Mouse (Mus musculus) CD4-positive helper T cell, adult 2 months (primary cell): ENCODE results near the gene Kap.
A peak's percentile ranks its signal among the peaks of the same experiment; 100 is the strongest.
"Not testable (repeated sequence)": the region's sequence is repeated elsewhere in the genome, so short reads cannot be mapped to it uniquely, and the experiment has no call there.

Source experiments
- DNase-seq: peaks from one replicate; pipeline ENCODE4 v3.0.0-alpha.2; 2012; ENCODE audit warnings: low read depth, missing footprints, low spot score

The Kap gene

DNA sequence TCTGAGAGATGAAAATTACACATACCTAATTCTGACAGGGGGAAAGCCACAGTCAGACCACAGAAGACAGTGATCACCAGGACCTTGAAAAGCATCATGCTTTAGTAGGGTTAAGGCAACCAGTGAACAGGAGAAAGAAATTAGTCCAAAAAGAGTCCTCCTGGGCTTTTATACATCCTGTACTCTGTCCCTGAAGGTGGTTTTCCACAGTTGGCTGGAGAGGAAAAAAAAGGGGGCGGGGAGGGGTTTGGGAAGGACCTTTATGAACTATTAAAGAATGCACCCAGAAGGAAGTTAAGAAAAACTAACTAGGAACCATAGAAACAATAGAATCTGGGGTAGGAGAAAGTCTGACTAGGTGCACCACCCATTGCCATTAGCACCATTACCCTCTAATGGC is at the start of gene Kap:
Gene Kap (minus strand): TSS at position 237 of the 400 bp plus-strand sequence.
- DNase-seq: no peak

DNA sequence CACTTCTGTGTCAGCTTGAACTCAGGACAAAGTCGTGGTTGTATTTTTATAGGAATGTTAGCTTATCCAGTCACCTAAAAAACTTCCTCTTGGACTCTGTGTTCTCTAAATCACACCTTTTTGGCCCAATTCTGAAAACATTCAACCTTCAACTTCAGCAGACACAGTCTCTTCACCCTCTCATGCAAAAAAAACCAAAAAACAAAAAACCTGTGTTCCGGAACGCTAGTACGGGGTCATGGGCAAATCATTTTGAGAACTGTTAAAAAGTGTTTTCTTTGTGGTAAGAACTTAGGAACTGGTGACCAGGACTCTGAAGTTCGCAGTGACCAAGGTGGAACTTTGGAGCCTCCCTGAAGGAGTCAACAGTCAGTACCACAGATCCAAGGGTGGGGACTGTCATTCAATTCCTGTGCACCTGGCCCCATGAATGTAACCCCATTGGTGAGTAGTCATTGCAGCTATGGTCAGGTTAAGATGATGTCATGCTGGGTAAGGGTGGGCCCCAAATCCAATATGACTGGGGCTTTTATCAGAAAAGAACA is 32.4 kb upstream of the Kap start:
- no peak for DNase-seq

DNA sequence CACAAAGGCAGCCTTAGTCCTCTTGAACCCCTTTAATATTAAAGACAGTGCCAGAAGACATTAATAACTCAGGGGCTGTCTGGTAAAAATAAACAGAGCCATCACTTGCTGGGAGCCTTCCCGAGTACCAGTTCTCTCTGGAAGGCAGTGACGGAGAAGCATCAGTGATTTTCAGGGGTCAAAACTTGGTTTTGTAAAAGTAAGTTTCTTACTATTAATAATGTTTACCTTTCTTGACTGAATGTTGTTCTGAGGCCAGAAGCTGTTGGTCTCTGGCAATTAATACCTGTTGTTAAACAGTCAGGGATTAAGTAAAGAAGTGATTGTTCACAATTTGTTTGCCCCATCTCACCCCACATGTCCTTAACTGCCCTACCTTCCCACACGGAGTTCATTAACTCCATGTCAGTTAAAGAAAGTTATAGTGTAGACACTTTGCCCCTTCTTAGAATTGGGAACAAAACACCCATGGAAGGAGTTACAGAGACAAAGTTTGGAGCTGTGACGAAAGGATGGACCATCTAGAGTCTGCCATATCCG is 30.0 kb upstream of the Kap start:
- no peak for DNase-seq

DNA sequence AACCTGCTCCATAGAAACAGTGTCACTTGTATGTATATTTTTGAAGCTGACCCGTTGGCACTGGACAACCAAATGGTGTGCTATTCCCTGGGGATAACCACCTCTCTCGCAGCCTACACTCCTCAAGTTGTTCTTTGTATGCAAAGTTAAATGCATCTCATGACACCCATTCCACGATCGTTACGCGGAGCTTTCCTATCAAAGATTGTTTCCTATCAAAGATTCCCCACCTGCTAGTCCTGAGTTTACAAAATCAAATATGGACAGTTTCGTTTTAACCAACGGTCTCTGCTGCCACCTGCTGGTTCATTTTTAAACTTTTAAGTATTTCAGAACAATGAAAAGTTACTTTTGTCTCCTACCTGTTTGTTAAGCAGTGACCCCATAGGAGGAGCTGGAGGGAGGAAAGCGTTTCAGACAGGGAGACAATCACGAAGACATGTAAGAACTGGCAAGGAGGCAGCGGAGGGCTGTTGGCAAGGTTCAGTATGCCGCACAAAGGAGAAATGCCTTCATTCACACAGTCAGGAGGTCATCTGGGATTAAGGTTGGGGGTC is 22.4 kb upstream of the Kap start:
- DNase-seq: peak; percentile 34

DNA sequence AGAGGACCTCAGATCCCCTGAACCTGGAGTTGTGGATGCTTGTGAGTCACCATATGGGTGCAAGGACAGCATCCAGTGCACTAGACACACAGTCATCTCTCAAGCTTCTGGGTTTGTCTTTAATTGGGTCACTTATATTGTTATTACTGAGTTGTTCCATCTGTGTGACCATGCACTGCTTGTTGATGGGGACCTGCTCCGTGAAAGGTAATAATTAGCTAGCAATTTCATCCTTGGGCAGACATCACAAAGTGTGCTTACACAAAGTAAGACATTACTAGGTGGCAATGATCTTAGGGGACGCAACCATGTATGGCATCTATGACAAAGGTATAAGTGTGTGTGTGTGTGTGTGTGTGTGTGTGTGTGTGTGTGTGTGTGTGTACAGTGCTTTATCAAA is 19.1 kb upstream of the Kap start:
- no peak for DNase-seq

DNA sequence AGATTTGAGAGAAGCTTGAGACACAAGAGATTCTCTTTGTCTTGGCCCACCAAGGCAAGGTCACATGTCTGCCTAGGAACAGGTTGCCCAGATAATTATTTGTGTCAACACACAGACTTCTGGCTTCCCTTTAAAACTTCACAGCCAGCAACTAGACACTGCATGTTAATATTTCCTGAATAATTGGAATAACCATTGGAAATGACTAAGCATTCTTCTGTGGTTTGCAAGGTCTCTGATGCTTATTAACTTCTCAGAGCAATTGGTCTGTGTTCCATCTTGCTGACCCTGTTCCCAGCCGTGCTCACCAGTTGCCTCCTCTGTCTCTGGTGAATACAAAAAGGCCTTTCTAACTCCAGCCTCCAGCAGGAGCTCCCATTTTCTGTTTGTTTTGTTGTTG is 17.6 kb upstream of the Kap start:
- DNase-seq: no peak

DNA sequence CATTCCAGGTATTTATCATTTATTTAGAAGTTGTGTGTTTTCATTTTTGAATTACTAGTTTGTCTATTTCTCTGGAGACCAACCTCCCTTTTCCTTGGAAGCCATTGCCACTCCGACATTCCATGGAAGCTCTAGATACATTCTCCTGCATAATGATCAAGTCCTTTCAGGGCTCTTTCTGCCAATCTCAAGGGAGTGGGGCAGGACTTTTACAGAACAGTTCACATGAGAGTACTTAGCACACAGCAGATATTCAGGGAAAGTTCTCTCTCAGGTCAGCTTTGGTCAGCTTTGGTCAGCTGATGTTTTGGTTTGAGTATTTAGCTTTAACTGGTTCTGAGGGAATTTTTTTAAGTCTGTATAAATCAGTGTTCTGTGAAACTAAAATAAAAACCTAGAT is 14.8 kb upstream of the Kap start:
- DNase-seq: no peak

DNA sequence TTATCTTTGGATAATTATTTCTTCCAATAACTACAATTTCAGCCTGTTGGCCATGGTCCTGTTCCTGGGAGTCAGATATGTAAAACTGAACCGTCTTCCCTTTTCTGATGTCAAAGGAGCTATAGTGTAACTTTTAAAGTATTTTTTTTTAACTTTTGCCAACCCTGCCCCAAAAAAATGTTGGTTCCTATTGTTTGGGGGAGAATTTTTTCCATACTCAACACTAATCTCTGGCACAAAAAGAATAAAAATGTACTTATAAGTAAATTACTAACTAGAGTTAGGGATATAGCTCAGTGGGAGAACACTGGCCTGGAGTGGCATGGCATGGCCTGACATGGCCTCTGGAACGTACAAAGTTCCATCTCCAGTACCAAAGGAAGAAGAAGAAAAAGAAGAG is 2.3 kb upstream of the Kap start:
- no peak for DNase-seq

DNA sequence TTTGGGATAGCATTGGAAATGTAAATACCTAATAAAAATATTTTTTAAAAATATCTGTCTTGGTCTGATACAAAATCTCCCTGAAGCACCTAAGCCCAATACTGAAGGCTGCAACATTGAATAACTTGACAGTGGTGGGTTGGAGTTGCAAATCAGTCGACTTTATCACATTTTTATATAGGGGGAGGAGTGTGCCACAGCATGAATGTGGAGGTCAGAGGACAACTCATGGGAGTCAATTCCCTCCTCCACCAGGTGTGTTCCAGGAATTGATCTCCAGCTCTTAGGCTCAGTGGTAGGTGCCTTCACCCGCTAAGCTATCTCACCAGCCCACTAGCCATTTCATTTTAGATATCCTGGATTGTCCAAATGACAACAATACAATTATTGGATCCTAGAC is 4.2 kb downstream of the Kap start:
- no peak for DNase-seq

DNA sequence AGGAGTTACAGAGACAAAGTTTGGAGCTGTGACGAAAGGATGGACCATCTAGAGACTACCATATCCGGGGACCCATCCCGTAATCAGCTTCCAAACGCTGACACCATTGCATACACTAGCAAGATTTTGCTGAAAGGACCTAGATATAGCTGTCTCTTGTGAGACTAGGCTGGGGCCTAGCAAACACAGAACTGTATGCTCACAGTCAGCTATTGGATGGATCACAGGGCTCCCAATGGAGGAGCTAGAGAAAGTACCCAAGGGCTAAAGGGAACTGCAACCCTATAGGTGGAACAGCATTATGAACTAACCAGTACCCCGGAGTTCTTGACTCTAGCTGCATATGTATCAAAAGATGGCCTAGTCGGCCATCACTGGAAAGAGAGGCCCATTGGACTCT is 4.7 kb downstream of the Kap start:
- DNase-seq: not testable (repeated sequence)

DNA sequence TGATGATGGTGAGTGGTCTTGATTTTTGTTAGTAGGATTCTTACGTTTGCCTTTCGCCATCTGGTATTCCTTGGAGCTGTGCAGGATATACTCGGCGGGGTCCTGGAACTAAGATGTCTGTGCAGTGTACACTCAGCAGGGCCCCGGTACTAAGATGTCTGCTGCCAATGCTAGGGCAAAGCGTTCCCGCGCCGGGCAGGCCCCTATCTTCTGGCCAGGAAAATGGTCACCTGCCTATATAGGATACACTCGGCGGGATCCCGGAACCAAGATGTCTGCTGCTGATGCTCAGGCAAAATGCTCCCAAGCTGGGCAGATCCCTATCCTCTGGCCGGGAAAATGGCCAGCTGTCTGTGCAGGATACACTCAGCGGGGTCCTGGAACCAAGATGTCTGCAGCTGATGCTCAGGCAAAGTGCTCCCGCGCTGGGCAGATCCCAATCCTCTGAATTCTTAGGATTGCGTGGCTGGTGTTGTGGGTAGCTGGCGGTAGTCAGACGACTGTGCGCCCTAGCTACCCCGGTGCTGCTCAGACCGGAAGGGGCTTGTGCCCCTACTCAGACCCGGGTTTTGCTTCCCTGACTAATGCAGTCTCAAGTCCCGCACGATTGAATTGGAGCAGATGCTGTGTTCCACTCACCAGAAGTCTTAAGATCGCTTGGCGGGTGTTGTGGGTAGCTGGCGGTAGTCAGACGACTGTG is 15.1 kb downstream of the Kap start:
- DNase-seq: not testable (repeated sequence)

DNA sequence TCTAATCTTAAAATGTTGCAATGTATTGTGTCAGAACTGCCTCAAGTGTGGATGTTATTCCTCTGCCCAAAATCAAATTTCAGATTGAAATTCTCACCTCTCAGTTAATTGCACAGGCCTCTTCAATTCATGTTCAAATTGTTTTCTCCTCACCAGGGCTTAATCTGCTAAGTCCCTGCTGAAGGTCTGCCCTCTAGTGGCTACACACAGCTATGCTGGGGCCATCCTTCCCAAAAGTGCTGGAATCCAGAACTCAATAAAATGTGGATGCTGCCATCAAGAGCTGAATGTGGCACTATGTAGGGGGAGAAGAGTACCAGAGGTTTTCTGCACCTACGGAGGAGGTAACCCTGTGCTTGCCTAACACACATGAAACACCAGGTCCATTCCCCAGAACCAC is 41.2 kb downstream of the Kap start:
- DNase-seq: no peak
